Mouse (Mus musculus): ENCODE data around the gene Asb11. TPM values are rescaled to one million over a fixed set of nuclear protein-coding genes. Genes with fewer than 3 reads are reported as not detected.

Asb11 gene
- total and polyA plus RNA-seq, 3 experiments, result 2.5 to 3.2 TPM; not detected in 1

DNA sequence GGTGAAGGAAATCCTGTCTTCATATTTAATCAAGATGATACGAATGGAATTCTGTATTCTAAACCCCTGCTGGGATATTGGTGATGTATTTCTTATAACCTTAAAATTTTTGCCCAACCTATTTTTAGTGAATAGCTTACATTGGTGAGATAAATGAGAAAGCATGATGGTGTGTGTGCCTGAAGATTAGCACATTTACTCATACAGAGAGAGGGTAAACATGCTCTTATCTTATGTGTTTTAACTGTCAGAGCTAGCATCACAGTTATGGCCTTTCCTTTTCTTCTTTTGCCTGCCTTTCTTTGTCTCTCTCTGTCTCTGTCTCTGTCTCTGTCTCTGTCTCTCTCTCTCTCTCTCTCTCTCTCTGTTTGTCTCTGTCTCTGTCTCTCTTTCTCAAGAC lies 12.0 kb upstream of the Asb11 start (continued):
- TF ChIP-seq ZKSCAN1 (IDR thresholded peaks at IDR 0.05; ENCODE audit: low read depth, low read length) (no peak), MAZ (IDR thresholded peaks at IDR 0.05; ENCODE audit: low read depth, low read length) (no peak), TCF12 (IDR thresholded peaks at IDR 0.05; ENCODE audit: low read depth, low read length) (peak; percentile 89), MYB (IDR thresholded peaks at IDR 0.05; ENCODE audit: low read depth, low read length) (peak; percentile 84), MXI1 (IDR thresholded peaks at IDR 0.05; ENCODE audit: low read depth, low read length) (no peak; the same call in 1 of the 2 replicates), NRF1 (IDR thresholded peaks at IDR 0.05; ENCODE audit: insufficient read depth, low read depth, low read length, poor library complexity, severe bottlenecking) (no peak), HCFC1 (IDR thresholded peaks at IDR 0.05; ENCODE audit: low read depth, low read length) (peak; percentile 16; the same call in 1 of the 2 replicates), MAFK (IDR thresholded peaks at IDR 0.05; ENCODE audit: borderline replicate concordance, low read depth, low read length) (0 out of 2 replicates have a peak, but pooled peaks have one; percentile 51), MYC (IDR thresholded peaks at IDR 0.05; ENCODE audit: low read depth, low read length) (no peak), KAT2A (conservative IDR thresholded peaks at IDR 0.05; ENCODE audit: low read depth, low read length) (no peak; the same call in 1 of the 2 replicates), EP300 (IDR thresholded peaks at IDR 0.05; ENCODE audit: low read depth in 1 of 2, low read length in 2 of 2) (peak; percentile 90 to 93), TAL1 (IDR thresholded peaks at IDR 0.05; ENCODE audit: low read length) (peak; percentile 53), CHD1 (IDR thresholded peaks at IDR 0.05; ENCODE audit: low read depth, low read length) (0 out of 2 replicates have a peak, but pooled peaks have one; percentile 46), RAD21 (IDR thresholded peaks at IDR 0.05; ENCODE audit: low read depth, low read length) (no peak), TBP (IDR thresholded peaks at IDR 0.05; ENCODE audit: low read depth, low read length) (no peak), E2F4 (IDR thresholded peaks at IDR 0.05; ENCODE audit: borderline replicate concordance, low read depth, low read length) (no peak), MAX (IDR thresholded peaks at IDR 0.05; ENCODE audit: low read length) (0 out of 2 replicates have a peak, but pooled peaks have one; percentile 44), CTCF (IDR thresholded peaks at IDR 0.05 in 2 of 3, conservative IDR thresholded peaks at IDR 0.05 in 1 of 3; ENCODE audit: control insufficient read depth in 1 of 3, insufficient read depth in 1 of 3, low read depth in 2 of 3, low read length in 3 of 3, poor library complexity in 1 of 3, severe bottlenecking in 1 of 3) (no peak), GATA1 (IDR thresholded peaks at IDR 0.05; ENCODE audit: low read depth, low read length) (peak; percentile 86), BHLHE40 (IDR thresholded peaks at IDR 0.05; ENCODE audit: borderline replicate concordance, low read depth, low read length) (peak; percentile 52; the same call in 1 of the 2 replicates), GABPA (IDR thresholded peaks at IDR 0.05; ENCODE audit: low read depth, low read length) (no peak)

DNA sequence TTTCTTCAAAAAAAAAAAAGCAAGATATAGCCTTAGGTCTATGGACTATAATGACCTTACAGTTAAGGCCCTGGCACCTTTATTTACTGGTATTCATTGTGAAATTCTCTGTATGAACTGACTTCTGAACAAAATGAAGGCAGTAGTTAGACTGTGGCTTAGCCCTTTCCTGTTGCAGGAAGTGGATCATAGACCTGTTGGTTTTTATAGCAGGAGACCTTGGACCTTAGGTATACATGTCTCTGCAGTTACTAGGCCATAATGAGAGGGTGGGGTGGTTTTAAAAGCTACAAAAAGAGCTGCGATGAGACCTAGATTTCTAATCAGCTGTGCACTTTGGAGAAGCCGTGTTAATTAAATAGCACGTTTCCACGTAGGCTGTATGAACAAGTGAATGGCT lies 9.5 kb upstream of the Asb11 start:
- Histone ChIP-seq H3K27me3 (ENCODE audit: control insufficient read depth in 1 of 2, insufficient read depth in 2 of 2, low read length in 2 of 2) (no peaks in the 10 kb centered on the region), H3K79me2 (ENCODE audit: control insufficient read depth, insufficient read depth, low read length, poor library complexity) (no peaks in the 10 kb centered on the region; the same call in 1 of the 2 replicates), H3K27ac (ENCODE audit: control insufficient read depth, low read depth, low read length) (no peak overlapping the region), H3K4me3 (ENCODE audit: control insufficient read depth in 1 of 2, insufficient read depth in 1 of 2, low read depth in 2 of 2, low read length in 2 of 2) (no peak overlapping the region), H3K9me3 (replicated peaks; ENCODE audit: insufficient read depth, low read length) (no peaks in the 10 kb centered on the region), H3K9ac (ENCODE audit: control insufficient read depth, low read depth, low read length, poor library complexity, severe bottlenecking) (no peak overlapping the region), H3K4me1 (ENCODE audit: control insufficient read depth in 1 of 2, insufficient read depth in 2 of 2, low read length in 2 of 2) (peaks cover 19 to 53% of the 10 kb centered on the region in 2 experiments), H3K36me3 (ENCODE audit: control insufficient read depth in 1 of 2, insufficient read depth in 2 of 2, low read length in 2 of 2) (peaks cover 42 to 76% of the 10 kb centered on the region in 2 experiments)
- no peak for DNase-seq (ENCODE audit: low read depth, low spot score)
- TF ChIP-seq ZNF384 (IDR thresholded peaks at IDR 0.05; ENCODE audit: low read depth, low read length) (no peak), ZC3H11A (IDR thresholded peaks at IDR 0.05; ENCODE audit: low read depth, low read length) (no peak), E2F4 (IDR thresholded peaks at IDR 0.05; ENCODE audit: borderline replicate concordance, low read depth, low read length) (no peak), CHD1 (IDR thresholded peaks at IDR 0.05; ENCODE audit: low read depth, low read length) (no peak), MYB (IDR thresholded peaks at IDR 0.05; ENCODE audit: low read depth, low read length) (no peak), MEF2A (IDR thresholded peaks at IDR 0.05; ENCODE audit: extremely low read depth, insufficient replicate concordance, low read depth, low read length, poor library complexity, severe bottlenecking) (no peak), RAD21 (IDR thresholded peaks at IDR 0.05; ENCODE audit: low read depth, low read length) (no peak), UBTF (IDR thresholded peaks at IDR 0.05; ENCODE audit: borderline replicate concordance, insufficient read depth, low read depth, low read length) (no peak), TBP (IDR thresholded peaks at IDR 0.05; ENCODE audit: low read depth, low read length) (no peak), MXI1 (IDR thresholded peaks at IDR 0.05; ENCODE audit: low read depth, low read length) (no peak), GATA1 (IDR thresholded peaks at IDR 0.05; ENCODE audit: low read depth, low read length) (no peak)
